Mouse (Mus musculus) left cerebral cortex, adult 6 months (tissue): ENCODE results near the gene Crip1. TPM values are rescaled to one million over a fixed set of nuclear protein-coding genes. Genes with fewer than 3 reads are reported as not detected.

Source experiments
- long read RNA-seq, 2 experiments: library from polyadenylated mRNA; unstranded; transcript quantifications; one replicate each; pipeline ENCODE4 v2.0.0; 2019 to 2020
- polyA plus RNA-seq: library from polyadenylated mRNA; unstranded; fragments of <200 nt; fragmentation: Nextera tagmentation; gene quantifications from 2 replicates; pipeline ENCODE4 v1.2.3, GENCODE M21; 2021

Crip1 gene
- polyA plus RNA-seq: 44.9 and 63.5 TPM in 2 replicates
- long read RNA-seq, experiment 1, transcript Crip1-201 (5 exons, 445 nt): major isoform, 5 of 5 reads
- long read RNA-seq, experiment 1, partial matches to known transcripts: 0 of 5 reads
- long read RNA-seq, experiment 1, other reads (novel, unspliced or antisense): 0 of 5 reads
- long read RNA-seq, experiment 2, transcript Crip1-201 (5 exons, 445 nt): major isoform, 16 of 16 reads
- long read RNA-seq, experiment 2, partial matches to known transcripts: 0 of 16 reads
- long read RNA-seq, experiment 2, other reads (novel, unspliced or antisense): 0 of 16 reads

GRCm38 (mm10) chr12:113146112-113147057 is at the start of gene Crip1:
Crip1 (plus strand) TSS chr12:113146316.

DNA sequence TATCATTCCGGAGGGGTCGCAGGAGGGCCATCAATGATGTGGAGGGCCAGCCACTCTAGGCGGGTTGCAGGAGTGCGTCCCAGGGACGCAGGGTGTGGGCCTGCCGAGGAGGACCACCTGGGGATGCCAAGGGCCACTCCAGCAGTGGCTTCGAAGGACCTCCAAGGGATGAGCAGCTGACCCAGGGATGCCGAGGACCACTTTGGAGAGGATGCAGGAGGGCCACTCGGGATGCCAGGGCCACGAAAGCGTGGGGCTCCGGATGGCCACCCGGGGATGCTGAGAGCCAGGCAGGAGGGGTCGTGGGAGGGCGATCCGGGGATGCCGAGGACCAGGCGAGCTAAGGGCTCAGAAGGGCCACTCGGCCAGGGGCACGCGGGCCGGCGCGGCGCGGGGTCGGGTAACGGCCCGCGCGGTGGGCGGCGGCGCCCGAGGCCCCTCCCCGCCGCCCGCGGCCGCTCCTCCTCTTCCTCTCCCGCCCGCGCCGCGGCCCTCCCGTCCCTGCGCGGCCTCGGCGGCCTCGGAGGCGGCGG is 48.3 kb upstream of the Crip1 start, which contains the start of gene Mta1:
TSS of gene Mta1 (plus strand) at position 530 of the 533 bp plus-strand sequence.

GRCm38 (mm10) chr12:113139908-113140615 is 6.1 kb upstream of the Crip1 start, which contains the start of gene Crip2:
Crip2 (plus strand) TSS chr12:113140236.

DNA sequence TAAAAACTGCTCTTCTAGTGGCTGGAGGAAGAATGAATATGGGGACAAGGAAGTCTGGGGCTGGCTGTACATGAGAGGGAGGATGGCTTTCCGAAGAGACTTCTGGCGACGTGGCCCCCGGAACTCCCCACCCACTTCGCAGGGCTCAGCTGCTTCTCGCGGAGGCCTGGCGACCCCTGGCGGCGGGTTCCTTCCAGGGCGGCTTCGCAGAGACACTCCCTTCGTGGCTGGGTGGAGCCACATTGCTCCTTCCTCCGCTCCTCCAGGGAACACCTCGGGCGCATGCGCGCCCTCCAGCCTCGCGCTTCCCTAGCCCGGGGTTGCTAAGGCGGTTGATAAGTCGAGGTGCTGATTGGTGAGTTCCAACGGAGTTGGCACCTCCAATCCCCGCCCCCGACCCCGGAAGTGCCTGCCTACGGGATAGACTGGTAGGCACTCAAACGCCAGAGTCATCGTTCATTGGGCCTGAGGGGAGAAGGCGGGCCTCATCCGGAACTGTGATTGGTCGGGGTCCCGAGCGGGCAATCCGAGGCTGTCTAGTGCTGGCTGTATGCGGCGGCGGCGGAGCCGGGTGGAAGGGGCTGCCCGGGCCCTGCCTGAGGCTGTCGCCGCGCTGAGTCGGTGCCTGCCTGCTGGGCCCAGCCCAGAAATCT is 9.9 kb downstream of the Crip1 start, which contains the start of gene Tedc1:
TSS of gene Tedc1 (plus strand) at position 535 of the 653 bp plus-strand sequence.

GRCm38 (mm10) chr12:113185442-113186291 is 39.6 kb downstream of the Crip1 start, which contains the start of gene Tmem121:
Tmem121 (plus strand) TSS chr12:113185930.

Other genes with a start within 250 kb of the Crip1 start
- gene Jag2, start 216.5 kb upstream of the Crip1 start, polyA plus RNA-seq: 4.3 and 4.5 TPM in 2 replicates
- gene Nudt14, start 204.2 kb upstream of the Crip1 start, polyA plus RNA-seq: 31.0 and 36.4 TPM in 2 replicates
- gene Btbd6, start 169.8 kb upstream of the Crip1 start, polyA plus RNA-seq: 41.7 and 52.1 TPM in 2 replicates
- gene Brf1, start 145.6 kb upstream of the Crip1 start, polyA plus RNA-seq: 22.3 and 63.3 TPM in 2 replicates
- gene Pacs2, start 131.8 kb upstream of the Crip1 start, polyA plus RNA-seq: 6.9 and 23.1 TPM in 2 replicates
- not detected in 2 replicates for gene Tex22, start 71.8 kb upstream of the Crip1 start, polyA plus RNA-seq
- gene Mta1, start 48.0 kb upstream of the Crip1 start, polyA plus RNA-seq: 7.0 and 12.5 TPM in 2 replicates
- 302 and 342 TPM in 2 replicates for gene Crip2, start 6.1 kb upstream of the Crip1 start, polyA plus RNA-seq
- gene Tedc1, start 10.1 kb downstream of the Crip1 start, polyA plus RNA-seq: 0.72 and 1.0 TPM in 2 replicates
- gene Tmem121, start 39.6 kb downstream of the Crip1 start, polyA plus RNA-seq: 18.6 and 19.9 TPM in 2 replicates